Mouse (Mus musculus) olfactory bulb, adult 2 months (tissue): ENCODE results near the gene Yes1.

Experiments used
- CTCF ChIP-seq: fragments of 200-500 bp; IDR thresholded peaks from 2 replicates; pipeline ENCODE4 v1.5.1; 2012; ENCODE audit warnings: low read depth, mild to moderate bottlenecking, low read length, moderate library complexity; ENCODE audit not compliant: insufficient read depth
- POLR2A ChIP-seq: fragments of 200-500 bp; IDR thresholded peaks from 2 replicates; pipeline ENCODE4 v1.6.1; 2012; ENCODE audit warnings: mild to moderate bottlenecking, low read depth, low read length, moderate library complexity; ENCODE audit not compliant: insufficient read depth

- TF ChIP-seq CTCF (no peak), POLR2A (no peak)
These were observed 107.9 kb downstream of the Yes1 start for GRCm38 (mm10) chr5:32718916-32719315.
